Comparison of ENCODE assay signal across 21 mouse cellular contexts in the genomic region with DNA sequence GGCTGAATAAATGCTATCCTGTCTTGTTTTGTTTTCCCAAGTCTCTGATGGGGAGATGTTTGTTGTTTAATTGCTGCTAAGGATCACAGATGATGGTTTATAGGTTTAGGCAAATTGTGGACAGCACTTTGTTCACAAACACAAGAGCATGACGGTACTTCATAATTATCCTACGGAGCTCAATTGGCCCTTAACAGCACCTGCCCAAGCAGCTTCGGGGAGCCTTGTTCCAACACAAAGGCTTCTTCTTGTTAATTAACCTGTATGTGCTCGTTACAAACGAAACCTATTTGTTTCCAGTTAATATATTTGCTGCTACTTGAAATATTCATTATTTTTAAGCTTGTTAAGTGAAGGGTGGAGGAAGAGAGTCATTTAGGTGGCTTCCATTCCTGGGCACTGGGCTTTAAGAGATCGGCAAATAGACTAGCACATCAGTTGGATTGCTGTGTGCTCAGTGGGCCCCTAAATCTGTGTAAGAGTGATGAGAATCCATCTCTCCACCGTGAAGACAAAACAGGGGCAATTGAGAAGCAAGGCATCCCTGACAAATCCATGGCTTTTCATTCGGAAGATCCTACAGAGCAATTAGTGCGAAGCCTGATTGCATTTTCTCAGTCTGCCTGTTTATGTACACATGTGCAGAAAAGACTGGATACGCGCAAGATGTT.
"Had no signal": no experiment of that assay in that cellular context is flagged by ENCODE, and none has a peak within 500 bp of the region (broad histone marks: within the 10 kb centered on the region; RNA-seq: fewer than 3 reads in every experiment).

No protein-coding gene starts in this region.

- H3K4me3 ChIP-seq: limb, embryonic 12.5 days; limb, embryonic 15.5 days; megakaryocyte, embryonic 14.5 days; midbrain, embryonic 10.5 days; midbrain, embryonic 15.5 days; stomach, embryonic 15.5 days had no signal

- H3K4me2 ChIP-seq: limb, embryonic 12.5 days; limb, embryonic 15.5 days; liver, embryonic 11.5 days; lung, embryonic 14.5 days; midbrain, embryonic 15.5 days; stomach, embryonic 15.5 days had no signal

- DNase-seq: kidney, adult 11 months; kidney, adult 8-10 months; kidney, postnatal 14 days; kidney, postnatal 4 days; left cerebral cortex, postnatal 4 days; liver, postnatal 0 days; lung, embryonic 14.5 days; right cerebral cortex, adult 18-20 months; right cerebral cortex, postnatal 14 days; right cerebral cortex, postnatal 4 days; thymus, postnatal 25 days had no signal

- H3K27ac ChIP-seq: limb, embryonic 12.5 days; limb, embryonic 15.5 days; liver, embryonic 14.5 days; macrophage; midbrain, embryonic 10.5 days; midbrain, embryonic 15.5 days; stomach, embryonic 15.5 days had no signal

- ATAC-seq: liver, postnatal 0 days; lung, postnatal 0 days; midbrain, embryonic 15.5 days had no signal

- H3K27me3 ChIP-seq: limb, embryonic 12.5 days; limb, embryonic 15.5 days; megakaryocyte, embryonic 14.5 days; midbrain, embryonic 15.5 days; stomach, embryonic 15.5 days had no signal

- H3K36me3 ChIP-seq: limb, embryonic 12.5 days; limb, embryonic 15.5 days; midbrain, embryonic 10.5 days; midbrain, embryonic 15.5 days; stomach, embryonic 15.5 days had no signal

- H3K9me3 ChIP-seq: limb, embryonic 12.5 days; limb, embryonic 15.5 days; megakaryocyte, embryonic 14.5 days; midbrain, embryonic 10.5 days; midbrain, embryonic 15.5 days; stomach, embryonic 15.5 days had no signal

- H3K4me1 ChIP-seq: limb, embryonic 12.5 days; limb, embryonic 15.5 days; megakaryocyte, embryonic 14.5 days; midbrain, embryonic 10.5 days; midbrain, embryonic 15.5 days; stomach, embryonic 15.5 days had no signal

- H3K9ac ChIP-seq: limb, embryonic 12.5 days; limb, embryonic 15.5 days; liver, embryonic 14.5 days; liver, postnatal 0 days; lung, embryonic 14.5 days; midbrain, embryonic 15.5 days; stomach, embryonic 15.5 days had no signal
